Mouse (Mus musculus) ZHBTc4 (cell line): ENCODE results near the gene Ceacam18.
"Not testable (repeated sequence)": the region's sequence is repeated elsewhere in the genome, so short reads cannot be mapped to it uniquely, and the experiment has no call there.

Experiments
- DNase-seq: peaks from one replicate; pipeline ENCODE4 v3.0.0-alpha.2; 2011; ENCODE audit warnings: low read depth, low spot score

Gene Ceacam18

DNA sequence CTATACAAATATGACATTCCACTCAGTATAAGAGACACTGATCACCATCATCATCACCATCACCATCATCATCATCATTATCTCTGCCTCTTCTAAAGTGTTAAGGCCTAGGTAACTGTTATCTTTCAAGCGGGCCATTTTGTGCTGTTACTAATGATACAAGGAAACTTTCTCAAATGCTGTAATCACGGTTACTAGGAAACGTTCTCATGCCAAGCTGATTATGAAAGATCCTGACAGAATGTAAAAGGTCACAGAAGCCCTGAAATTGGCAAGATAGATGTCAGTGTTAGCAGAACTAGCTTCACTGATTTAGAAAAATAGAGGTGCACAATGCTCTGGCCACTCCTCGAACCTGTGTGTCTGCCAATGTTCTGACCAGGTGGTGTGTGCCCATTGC lies 32.7 kb downstream of the Ceacam18 start:
- not testable (repeated sequence) for DNase-seq

DNA sequence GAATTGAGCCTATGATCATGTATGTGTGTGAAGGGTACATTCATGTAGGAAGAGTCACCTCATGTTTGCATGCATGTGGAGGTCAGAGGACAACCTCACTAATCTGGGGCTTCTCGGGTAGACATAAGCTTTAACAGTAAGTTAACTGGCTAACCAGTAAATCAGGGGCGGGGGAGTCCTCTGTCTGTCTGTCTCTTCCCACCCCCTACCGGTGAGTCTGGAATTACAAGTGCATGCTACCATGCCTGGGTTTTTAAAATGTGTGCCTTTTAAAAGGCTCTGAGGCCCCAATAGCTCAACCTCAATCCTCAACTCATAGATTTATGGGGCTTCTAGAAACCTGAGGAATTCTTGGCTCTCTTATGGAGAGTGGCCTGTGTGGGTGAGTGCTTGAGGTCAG lies 34.1 kb downstream of the Ceacam18 start:
- peak; percentile 46 for DNase-seq

DNA sequence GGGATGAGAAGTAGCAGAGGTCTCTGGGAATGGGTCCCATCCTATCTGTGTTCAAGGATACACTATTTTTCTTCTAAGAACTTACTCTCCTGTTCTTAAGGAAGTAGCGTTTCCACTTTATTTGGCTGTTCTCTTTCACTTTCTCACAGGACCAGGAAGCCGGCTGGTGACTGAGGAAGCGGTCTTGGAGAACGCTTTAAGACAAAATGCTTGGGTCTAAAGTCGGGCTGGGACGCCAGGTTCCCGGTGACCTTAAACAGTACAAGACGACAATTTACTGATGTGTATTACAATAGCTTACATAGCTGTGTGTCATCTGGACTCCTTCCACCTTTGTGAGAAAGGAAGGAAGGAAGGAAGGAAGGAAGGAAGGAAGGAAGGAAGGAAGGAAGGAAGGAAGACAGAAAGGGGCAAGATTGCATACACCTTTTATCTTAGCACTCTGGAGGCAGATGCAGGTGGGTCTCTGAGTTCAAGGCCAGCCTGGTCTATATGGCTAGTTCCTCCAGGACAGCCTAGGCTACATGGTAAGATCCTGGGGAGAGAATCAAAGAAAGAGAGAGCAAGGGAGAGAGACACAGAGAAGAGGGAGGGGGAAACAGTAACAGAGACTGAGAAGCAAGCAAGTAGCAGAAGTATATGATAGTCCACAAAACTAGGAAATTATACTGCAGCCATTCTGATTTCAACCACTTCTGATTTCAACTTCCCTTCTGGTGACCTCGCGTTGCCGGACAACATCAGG lies 36.7 kb downstream of the Ceacam18 start:
- DNase-seq = no peak

DNA sequence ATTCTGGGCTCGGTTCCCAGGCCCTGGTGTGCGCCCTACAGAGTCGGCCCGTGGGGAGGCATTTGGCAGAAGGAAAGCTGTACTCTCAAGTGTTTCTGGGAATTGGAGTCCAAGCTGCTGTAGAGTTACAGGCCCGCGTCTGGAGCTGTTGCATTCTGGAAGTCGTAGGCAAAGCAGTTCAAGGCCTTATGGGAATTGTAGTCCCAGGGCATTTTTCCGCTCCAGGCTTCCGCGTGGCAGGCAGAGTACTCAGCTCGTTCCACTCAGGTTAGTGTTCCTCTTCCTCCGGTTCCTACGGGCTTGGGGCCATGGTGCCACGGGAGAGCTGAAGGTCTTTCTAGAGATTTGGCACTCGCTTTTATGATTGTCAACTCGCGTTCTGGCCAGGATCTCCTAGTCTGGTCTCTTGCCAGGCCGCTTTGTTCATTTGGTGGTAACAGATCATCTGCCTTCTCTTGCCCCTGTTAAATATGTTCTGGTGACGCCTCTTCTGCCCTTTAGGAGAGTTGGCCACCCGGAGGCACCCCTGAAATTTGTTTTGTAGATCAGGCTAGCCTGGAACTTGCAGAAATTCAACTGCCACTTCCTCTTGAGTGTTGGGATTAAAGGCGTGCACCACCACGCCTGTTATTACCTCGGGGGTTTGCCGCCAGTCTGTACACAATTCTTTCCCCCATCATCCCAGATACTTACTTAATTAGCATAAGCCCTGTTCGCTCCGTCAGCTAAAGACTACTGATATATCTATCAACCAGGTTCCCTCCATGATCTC lies 37.5 kb downstream of the Ceacam18 start, which contains the start of gene Ctu1:
TSS of gene Ctu1 (plus strand) at position 208 of the 772 bp plus-strand sequence.
- peak; percentile 90 for DNase-seq

DNA sequence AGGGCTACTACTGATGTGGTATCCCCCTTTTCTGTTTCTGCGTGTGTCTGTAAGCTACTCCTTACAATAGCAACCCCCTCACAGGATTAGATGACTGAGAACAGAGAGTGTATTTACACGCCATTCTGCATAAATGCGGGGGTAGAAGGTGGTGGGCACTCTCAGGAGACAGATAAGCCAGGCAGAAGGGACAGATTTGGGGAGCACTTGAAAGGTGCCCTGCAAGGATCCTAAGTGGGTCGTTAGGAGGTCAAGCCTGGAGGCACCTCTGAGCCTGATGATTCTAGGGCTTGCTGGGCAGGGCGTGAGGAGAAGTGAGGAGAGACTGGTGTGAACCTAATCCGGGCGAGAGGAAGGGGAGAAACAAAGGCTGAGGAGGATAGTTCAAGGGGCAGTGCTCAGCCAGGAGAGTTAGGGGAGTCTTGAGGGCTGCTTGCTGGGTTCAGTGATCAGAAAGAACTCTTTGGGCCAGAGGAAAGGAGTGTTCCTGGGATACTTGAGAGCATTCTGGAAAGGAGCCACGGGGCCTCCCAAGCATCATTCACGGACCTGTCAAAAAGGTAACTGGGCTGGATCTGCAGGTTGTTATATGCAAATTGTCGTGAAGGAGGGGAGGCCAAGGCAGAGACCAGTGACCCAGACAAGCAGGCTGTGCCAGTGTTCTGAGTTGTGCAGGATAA lies 38.2 kb downstream of the Ceacam18 start:
- no peak for DNase-seq

DNA sequence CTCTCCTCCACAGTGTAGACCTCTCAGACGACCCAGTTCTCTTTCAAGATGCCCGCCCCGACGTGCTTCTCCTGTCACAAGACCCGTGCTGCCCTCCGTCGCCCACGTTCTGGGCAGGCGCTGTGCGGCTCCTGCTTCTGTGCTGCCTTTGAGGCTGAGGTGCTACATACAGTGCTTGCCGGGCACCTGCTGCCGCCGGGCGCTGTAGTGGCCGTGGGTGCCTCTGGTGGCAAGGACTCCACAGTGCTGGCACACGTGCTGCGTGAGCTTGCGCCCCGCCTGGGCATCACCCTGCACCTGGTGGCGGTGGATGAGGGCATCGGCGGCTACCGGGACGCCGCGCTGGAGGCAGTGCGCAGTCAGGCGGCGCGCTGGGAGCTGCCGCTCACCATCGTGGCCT lies 40.6 kb downstream of the Ceacam18 start:
- DNase-seq = peak; percentile 51

DNA sequence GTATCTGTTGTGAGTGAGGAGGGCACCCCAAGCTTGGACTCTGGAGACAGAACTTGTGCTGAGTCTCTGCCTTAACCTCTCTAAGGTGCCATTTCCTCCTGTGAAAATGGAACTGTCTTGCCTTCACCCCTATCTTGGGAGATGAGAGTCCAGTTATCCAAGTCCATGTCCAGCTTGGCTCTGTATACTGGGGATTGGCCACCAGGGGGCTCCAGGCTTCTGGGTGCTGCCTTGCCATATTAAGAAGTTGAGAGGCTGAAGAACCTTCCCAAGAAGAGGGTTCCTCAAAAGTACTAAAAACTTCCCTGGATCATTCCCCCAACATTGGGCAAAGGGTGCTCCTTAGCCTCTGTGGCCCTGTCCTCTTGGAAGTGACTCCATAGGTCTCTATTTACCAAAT lies 44.0 kb downstream of the Ceacam18 start:
- DNase-seq = peak; percentile 55

DNA sequence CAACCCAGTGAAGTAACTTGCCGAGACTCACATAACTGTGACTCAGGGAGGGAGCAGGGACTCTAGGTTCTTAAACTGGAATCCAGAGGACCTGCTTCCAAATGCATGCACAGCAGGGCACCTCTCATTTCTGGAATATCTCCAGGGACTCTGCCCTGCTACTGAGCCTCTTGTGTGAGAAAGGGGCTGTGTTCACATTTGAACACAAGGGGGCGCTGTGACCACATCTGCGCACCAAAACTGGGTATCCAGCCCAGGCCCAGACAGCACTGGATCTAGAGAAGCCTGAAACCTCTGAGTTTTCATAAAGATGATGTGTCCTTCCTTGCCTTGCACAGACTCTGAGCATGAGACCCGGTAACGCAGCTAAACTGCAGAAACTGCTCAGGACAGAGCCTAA lies 46.5 kb downstream of the Ceacam18 start:
- DNase-seq = peak; percentile 81

DNA sequence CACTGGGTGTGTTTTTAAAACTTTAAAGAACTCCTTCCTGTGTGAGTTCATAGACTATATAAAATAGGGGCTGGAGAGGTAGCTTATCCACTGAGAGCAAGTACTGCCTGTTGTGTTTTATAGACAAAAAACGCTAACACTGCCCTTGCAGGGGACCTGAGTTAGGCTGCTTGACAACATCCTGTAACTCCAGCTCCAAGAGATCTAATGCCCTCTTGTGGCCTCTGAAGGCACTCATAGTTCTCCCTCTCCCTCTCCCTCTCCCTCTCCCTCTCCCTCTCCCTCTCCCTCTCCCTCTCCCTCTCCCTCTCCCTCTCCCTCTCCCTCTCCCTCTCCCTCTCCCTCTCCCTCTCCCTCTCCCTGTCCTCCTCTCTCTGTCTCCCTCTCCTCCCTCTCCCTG lies 48.0 kb downstream of the Ceacam18 start:
- not testable (repeated sequence) for DNase-seq

DNA sequence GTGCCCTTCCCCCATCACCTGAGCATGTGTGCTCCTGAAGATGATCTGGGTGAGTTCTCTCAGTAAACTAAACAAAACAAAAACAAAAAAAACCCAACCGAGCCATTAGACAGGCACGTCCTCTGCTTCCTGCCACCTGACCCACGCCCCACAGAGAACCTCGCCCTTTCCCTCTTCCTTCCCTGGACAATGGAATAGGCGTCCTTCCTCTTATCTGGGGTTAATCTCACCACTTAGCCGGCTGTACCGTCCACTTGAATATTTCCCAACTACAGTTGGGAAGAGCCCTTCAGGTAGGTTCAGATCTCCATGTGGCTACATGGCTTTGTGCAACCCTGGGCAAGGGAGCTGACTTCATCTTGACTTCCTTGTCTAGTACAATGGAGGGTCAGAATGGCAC lies 50.6 kb downstream of the Ceacam18 start:
- DNase-seq = peak; percentile 60

DNA sequence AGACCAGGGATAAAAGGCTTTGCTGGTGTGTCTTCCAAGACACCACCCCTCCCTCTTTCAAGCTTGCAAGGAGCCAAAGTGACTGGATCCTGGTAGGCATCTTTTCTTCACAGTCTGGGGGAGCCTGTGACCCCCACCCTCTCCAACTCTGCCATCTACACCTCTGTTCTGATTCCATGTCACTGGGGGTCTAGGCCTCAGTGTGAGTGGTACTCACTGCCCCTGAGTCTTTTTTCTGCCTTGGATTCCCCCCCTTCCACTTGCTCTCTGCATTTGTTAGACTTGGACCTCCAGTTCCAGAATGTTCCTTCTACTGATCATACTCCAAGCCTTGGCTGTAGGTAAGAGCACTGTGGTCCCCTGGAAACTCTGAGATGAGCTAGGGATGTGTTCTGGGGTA lies 55.6 kb downstream of the Ceacam18 start, which contains the start of gene Klk14:
TSS of gene Klk14 (plus strand) at position 301 of the 400 bp plus-strand sequence.
- DNase-seq = no peak
